Mouse (Mus musculus): ENCODE results near the gene Opcml.
A peak's percentile ranks its signal among the peaks of the same experiment; 100 is the strongest.

Opcml gene

GRCm38 (mm10) chr9:27842806-27843205 is 52.2 kb downstream of the Opcml start:
- peak; percentile 14 for DNase-seq (ENCODE audit: low read depth)

- no peak for DNase-seq (ENCODE audit: low read depth)
Observed at GRCm38 (mm10) chr9:27871624-27872023, 81.0 kb downstream of the Opcml start.

- DNase-seq (ENCODE audit: low read depth) = no peak
Observed at GRCm38 (mm10) chr9:27889636-27890035, 99.1 kb downstream of the Opcml start.

DNA sequence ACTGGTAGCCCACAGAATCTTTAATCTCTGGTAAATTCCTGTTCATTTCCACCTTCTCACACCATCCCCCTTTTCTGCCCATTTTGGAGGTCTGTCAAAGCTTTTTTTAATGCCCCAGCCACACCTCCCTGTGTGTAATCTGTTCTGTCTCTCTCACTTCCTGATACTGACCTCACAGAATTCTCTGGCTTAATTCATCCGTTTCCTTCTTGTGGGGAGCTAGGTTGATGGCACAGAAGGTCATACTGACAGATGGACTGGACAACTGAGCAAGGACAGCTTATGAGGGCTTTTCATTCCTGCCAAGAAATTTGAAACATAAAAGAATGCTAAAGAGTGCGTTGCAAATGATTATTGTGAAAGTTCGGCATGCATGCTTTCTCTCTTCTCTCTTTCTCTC is 126.7 kb downstream of the Opcml start:
- DNase-seq (ENCODE audit: low read depth) = no peak

- peak; percentile 23 for DNase-seq (ENCODE audit: low read depth)
Observed at GRCm38 (mm10) chr9:27923495-27923894, 132.9 kb downstream of the Opcml start.

GRCm38 (mm10) chr9:27923945-27924825 is 133.6 kb downstream of the Opcml start:
- peak; percentile 5 for DNase-seq (ENCODE audit: low read depth)

DNA sequence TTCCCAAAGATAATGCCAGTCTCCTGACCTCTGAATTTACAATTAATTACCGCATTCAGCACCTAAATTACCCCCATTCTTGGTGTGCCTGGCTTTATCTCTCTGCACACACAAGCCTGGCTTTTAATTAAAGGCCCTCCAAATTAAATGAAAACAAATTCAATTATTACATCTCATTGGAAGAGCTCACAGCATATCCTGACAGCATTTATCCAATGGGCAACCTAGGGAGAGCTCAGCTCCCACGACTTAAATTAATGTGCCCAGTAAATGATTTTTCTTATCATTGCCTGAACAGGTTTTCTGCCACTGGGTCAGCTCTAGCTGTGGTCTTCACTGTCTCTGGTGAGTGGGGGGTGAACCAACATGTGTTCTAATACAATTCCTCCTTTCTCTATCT is 135.1 kb downstream of the Opcml start:
- no peak for DNase-seq (ENCODE audit: low read depth)

DNA sequence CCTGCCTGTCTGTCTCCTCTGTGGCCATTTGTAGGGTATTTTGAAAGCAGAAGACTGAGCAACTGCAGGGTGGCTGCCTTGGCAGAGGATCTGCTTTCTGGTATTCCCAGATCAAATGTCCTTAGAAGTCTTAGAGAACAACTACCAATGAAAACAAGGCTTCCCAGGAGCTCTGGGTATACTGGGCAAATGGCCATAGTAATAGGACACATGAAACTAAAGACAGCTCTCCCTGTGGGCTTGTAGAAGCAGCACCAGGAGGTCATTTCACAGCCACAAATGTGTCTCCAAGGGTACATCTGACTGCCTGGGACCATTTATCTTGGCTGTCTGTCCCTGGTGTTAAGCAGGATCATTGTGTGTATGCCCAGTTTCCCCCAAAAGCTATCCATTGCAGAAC is 146.7 kb downstream of the Opcml start:
- DNase-seq (ENCODE audit: low read depth) = peak; percentile 16

GRCm38 (mm10) chr9:27937660-27938059 is 147.1 kb downstream of the Opcml start:
- no peak for DNase-seq (ENCODE audit: low read depth)

- no peak for DNase-seq (ENCODE audit: low read depth)
Observed at GRCm38 (mm10) chr9:27945323-27946010, 154.9 kb downstream of the Opcml start.

- no peak for DNase-seq (ENCODE audit: low read depth)
Observed at GRCm38 (mm10) chr9:27951110-27951509, 160.5 kb downstream of the Opcml start.

DNA sequence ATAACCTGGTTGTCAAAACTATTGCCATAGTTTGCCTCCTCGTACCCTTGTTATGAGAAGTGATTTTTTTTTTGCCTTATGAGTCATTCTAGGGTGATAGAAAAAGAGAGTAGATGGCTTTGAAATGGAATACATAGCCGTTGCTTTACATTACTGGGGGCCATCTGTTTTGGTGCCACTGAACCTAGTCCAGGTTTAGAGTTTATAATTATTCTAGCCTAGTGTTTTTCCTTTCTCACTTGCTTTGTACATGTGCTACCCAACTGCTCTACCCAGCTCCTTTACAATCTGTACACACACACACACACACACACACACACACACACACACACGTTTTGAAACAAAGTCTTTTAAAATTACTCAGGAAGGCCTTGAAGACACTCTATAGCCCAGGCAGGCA is 171.1 kb downstream of the Opcml start:
- DNase-seq (ENCODE audit: low read depth) = no peak

- peak; percentile 51 for DNase-seq (ENCODE audit: low read depth)
Observed at GRCm38 (mm10) chr9:27963385-27963784, 172.8 kb downstream of the Opcml start.

DNA sequence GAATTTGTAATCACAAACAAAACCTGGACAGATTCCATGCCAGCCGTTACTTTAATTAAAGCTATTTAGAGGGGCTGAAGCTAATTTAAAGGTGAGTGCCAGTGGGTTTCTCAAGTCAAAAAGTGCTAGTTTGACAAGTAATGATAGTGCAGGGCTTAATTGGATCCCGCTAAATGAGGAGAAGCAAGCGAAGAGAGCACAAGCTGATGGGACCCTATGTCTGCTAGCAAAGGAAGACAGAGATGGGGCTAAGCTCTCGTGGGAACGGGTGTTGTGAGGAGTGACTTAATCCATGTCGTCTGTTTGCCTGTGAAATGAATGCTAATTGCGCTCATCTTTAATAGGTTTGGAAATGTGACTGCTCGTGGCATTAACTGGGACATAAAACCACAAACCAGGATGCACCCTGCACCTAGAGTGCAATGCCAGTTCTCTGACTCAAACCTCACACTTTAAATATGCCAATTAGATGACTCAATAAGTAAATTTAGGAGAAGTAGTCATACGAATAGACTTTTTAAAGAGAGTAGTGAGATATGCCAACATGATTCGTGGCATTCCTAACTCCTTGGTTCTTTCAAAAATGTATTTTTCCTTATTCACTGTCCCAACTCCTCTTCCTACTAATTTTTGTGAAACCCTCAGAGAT is 174.5 kb downstream of the Opcml start:
- DNase-seq (ENCODE audit: low read depth) = peak; percentile 50

DNA sequence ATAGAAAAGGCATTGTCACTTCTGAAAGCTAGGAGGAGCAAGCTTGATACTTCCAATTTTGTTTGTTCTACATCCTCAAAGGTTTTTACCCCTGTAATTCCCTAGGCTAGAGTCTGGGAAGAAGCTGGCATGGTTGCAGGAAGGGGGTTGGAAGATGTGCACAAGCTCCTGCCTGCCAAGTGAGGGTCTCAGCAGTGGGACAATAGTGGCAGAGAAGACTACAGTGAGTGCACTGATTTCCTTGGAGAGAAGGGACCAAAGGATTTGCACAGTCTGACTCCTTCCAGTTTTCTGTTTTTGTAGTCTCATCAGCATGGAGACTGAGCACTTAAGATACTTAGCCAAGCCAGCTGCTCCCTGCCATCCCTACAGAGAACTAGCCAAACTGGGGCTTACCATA is 177.7 kb downstream of the Opcml start:
- DNase-seq (ENCODE audit: low read depth) = no peak

DNA sequence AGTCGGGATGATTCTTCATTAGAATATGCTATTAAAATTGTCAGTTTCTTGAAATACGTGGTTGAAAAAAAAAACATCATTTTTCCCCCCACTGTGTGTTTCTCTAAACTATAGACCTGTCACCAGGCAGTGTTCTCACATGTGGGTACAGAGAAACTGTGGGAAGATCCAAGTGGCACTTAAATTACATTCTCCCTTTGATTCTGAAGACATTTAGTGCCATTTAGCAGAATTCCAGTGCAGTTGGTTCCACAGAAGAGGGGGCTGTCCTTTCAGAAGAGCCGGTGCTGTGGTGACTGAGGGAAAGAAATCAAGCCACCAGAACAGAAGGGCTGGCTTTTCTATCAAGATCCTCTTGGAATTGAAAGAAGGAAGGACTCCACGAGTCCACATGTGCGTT is 181.7 kb downstream of the Opcml start:
- DNase-seq (ENCODE audit: low read depth) = no peak

DNA sequence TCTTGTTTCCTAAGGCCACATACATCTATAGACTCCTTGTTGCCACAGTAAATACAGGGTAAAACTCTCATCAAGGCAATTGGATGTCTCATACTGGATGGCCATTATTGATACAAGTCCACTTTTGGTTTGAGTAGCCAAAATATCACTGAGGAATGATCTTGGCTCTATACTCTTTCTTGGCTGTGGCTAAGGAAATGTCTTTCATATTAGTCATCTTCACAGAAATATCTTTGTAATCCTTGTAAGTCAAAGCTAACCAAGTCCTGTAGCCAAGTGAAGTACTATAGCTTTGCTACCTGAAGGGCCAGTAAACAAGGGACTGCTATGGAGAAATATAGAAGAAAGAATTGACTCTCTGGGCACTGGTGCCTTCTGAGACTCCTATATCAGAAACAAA is 192.0 kb downstream of the Opcml start:
- DNase-seq (ENCODE audit: low read depth) = peak; percentile 54

DNA sequence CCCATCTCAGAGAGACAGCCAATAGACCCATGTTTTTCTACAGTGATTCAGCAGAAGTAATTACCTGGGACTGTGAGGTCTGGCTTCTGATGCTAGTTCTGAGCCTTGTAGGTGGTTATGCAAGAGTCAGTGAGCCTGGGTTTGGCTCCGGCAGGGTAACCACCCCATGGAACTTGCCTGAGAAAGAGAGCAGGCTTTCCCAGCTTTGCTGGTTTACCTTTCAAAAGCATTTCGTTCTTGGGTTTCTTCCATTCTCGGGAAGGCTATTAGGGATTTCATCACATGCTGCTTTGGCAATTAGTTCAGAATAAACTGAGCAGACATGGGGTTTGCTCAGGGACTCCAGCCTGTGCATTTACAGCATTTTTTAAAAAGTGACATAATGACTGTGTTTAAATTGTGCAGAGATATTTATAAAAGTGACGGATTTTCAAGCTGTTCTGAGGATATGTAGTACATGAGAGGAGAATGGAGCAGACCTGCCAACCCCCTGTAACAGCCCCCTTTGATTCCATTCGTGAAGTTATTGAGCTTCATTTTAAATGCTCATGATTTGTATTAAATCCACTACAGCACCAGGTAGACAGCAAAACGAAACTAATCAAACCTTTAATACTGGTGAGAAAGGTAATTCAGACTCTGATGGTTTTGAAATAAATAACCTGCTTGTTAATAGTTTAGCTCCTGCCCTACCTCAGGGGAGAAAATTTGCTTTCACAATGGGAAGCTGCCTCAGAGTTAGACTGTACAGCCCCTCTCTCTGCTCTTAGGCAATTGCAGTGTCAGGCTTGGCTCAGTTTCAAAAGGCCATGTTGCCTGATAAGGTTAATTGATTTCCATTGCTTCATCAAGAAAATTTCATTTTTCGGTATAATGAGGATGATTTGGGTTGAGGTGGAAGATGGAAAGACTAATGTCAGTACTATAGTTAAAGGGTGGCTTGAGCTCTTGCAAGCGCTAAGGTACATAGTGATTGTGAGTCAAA is 196.3 kb downstream of the Opcml start:
- peak; percentile 11 for DNase-seq (ENCODE audit: low read depth)

DNA sequence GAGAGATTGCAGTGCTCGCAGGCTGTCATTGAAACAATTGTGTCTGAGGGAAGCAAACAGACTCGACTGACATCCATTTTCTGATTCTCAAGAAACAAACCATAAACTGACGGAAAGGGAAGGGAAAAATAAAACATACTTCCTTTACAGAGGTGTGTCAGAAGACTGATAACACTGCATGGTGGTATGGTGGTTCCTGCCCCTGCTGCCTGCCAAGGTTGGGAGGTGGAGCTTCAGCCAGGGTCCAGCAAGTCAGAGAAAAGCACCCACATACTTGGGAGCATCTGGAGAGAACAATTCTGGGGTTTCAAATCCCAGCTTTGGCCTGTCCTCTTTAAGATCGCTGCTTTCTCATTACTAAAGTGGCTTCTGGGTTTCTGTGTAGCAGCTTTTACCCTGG is 201.0 kb downstream of the Opcml start:
- DNase-seq (ENCODE audit: low read depth) = no peak

- DNase-seq (ENCODE audit: low read depth) = no peak
Observed at GRCm38 (mm10) chr9:27996536-27996935, 206.0 kb downstream of the Opcml start.

DNA sequence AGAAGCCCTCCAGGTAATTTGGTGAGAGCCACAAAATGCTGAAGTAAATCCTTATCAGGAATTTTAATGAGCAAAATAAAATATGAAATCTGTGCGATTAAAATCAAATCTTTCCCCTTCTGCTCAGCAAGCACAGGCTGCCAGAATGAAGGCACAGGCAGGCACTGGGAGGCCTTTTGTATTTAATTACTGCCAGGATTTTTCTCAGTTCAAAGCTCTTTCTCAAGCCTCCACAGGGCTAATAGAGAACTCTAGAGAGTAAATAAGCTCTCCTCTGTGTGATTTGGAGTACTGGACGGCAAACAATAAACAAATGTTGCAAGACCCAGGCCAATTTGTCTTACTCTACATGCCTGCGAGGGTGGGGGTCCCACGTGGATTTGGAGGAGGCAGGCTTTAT is 208.2 kb downstream of the Opcml start:
- no peak for DNase-seq (ENCODE audit: low read depth)

DNA sequence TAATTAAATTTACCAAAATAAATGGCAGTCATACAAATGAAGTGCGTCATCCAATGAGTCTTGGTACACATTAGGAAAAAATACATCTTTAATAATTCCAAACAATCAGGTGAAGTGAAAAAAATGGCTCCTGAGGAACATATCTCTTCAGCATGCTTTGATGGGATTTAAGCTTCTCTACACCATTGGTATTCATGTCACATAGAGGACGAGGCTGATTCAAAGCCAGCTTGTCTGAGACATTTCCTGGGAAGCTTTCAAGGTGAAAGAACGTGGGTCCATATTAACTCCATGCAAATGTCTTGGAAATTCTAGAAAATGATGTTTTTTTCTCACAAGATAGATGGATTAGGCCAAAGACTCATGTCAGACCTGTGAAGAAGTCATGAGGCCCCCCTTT is 212.6 kb downstream of the Opcml start:
- no peak for DNase-seq (ENCODE audit: low read depth)
